Mouse (Mus musculus): ENCODE measurements around the gene D6Ertd527e. TPM values are rescaled to one million over a fixed set of nuclear protein-coding genes. Genes with fewer than 3 reads are reported as not detected.

Gene D6Ertd527e
- polyA plus RNA-seq, 1 experiment: 0.38 TPM

DNA sequence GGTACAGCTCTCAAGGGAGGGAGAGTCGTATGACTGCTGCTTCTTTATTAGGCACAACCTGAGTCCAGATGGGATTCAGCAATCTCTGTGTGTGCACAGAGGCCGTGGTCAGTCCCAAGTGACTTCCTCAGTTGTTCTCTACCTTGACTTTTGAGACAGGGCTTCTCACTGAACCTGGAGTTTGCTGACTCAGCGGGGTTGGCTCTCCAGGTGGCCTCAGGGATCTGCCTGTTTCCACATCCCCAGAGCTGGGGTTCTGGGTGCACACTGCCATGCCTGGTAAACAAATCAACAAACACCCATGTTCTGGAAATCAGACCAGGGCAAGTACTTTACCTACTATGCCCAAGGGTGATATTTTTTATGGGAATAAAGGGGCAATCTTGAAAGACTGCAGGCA is 49.3 kb downstream of the D6Ertd527e start:
- no peak for DNase-seq
- 83% methylated on average over 3 of the region's 3 CpGs for WGBS
- TF ChIP-seq POLR2A (IDR thresholded peaks at IDR 0.05; ENCODE audit: borderline replicate concordance, insufficient read depth, low read length): no peak
- TF ChIP-seq CTCF (IDR thresholded peaks at IDR 0.05; ENCODE audit: borderline replicate concordance, insufficient read depth, low read depth, low read length): no peak
- peaks cover 7% of the 10 kb centered on the region for H3K4me1 ChIP-seq (ENCODE audit: control insufficient read depth, insufficient read depth, low read length)
- no peak overlapping the region for H3K27ac ChIP-seq (ENCODE audit: insufficient read depth, low read length)
- no peak overlapping the region for H3K4me3 ChIP-seq (replicated peaks; ENCODE audit: insufficient read depth, low read depth, low read length)
- no peaks in the 10 kb centered on the region for H3K27me3 ChIP-seq (ENCODE audit: control insufficient read depth, insufficient read depth, low read length)

DNA sequence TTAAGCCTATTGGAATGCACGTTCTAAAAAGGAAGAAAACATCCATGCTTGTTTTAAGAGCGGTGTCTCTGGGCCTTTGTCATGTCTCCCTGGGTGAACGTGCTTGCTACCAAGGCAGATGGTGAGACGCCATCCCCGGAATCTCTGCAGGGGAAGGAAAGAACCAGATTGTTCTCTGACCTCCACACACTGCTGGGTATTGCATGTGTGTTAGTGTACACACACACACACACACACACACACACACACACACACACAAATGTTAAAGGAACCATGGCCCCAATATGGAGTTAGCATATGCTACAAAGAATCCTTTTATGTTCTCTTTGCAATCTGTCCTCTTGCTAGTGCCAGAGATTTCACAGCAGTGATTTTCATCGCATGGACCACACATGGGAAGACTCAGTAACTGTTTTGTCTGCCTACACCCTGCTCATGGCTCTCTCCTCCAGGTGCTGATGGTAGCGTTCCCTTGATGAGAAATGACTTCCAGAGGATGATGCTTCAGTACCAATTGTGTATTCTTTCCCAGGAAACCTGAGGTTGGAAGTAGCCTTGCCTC is 53.6 kb downstream of the D6Ertd527e start:
- H3K4me1 ChIP-seq (ENCODE audit: control insufficient read depth, insufficient read depth, low read length): peaks cover 7% of the 10 kb centered on the region
- no peaks in the 10 kb centered on the region for H3K27me3 ChIP-seq (ENCODE audit: control insufficient read depth, insufficient read depth, low read length)
- H3K4me3 ChIP-seq (replicated peaks; ENCODE audit: insufficient read depth, low read depth, low read length): no peak overlapping the region
- TF ChIP-seq CTCF (IDR thresholded peaks at IDR 0.05; ENCODE audit: borderline replicate concordance, insufficient read depth, low read depth, low read length) (no peak), POLR2A (IDR thresholded peaks at IDR 0.05; ENCODE audit: borderline replicate concordance, insufficient read depth, low read length) (no peak)
- no peak overlapping the region for H3K27ac ChIP-seq (ENCODE audit: insufficient read depth, low read length)
- no peak for DNase-seq
- 36% methylated on average over 7 of the region's 7 CpGs for WGBS

DNA sequence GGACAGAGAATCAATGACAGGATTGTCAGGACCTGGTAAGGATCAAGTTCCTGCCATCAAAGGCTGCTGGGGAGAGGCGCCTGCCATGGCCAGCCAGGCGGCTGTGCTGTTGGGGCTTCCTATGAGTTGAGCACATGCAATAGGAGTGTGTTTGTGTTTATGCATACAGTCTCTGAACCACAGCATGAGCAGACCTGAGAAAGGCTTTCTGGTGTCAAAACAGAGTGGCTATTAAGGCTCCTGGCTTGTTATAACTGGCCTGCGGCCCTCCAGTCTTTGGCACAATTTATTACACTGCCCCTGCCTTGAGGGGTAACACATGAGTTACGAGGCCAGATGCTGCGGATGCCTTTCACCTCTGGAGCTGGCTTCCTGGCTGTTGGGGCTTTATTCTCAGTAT is 55.6 kb downstream of the D6Ertd527e start:
- no peak for DNase-seq
- WGBS: 95% methylated on average over 5 of the region's 5 CpGs
- Histone ChIP-seq H3K27me3 (ENCODE audit: control insufficient read depth, insufficient read depth, low read length) (no peaks in the 10 kb centered on the region), H3K4me1 (ENCODE audit: control insufficient read depth, insufficient read depth, low read length) (peaks cover 7% of the 10 kb centered on the region), H3K27ac (ENCODE audit: insufficient read depth, low read length) (no peak overlapping the region), H3K4me3 (replicated peaks; ENCODE audit: insufficient read depth, low read depth, low read length) (no peak overlapping the region)
- no peak for TF ChIP-seq POLR2A (IDR thresholded peaks at IDR 0.05; ENCODE audit: borderline replicate concordance, insufficient read depth, low read length)
- no peak for TF ChIP-seq CTCF (IDR thresholded peaks at IDR 0.05; ENCODE audit: borderline replicate concordance, insufficient read depth, low read depth, low read length)

GRCm38 (mm10) chr6:87161391-87162263 is 57.1 kb downstream of the D6Ertd527e start:
- no peaks in the 10 kb centered on the region for H3K27me3 ChIP-seq (ENCODE audit: control insufficient read depth, insufficient read depth, low read length)

More at GRCm38 (mm10) chr6:87161391-87162263, 57.1 kb downstream of the D6Ertd527e start:
- 23% methylated on average over 12 of the region's 12 CpGs for WGBS
- H3K4me1 ChIP-seq (ENCODE audit: control insufficient read depth, insufficient read depth, low read length): peaks cover 7% of the 10 kb centered on the region
- TF ChIP-seq POLR2A (IDR thresholded peaks at IDR 0.05; ENCODE audit: borderline replicate concordance, insufficient read depth, low read length) (no peak), CTCF (IDR thresholded peaks at IDR 0.05; ENCODE audit: borderline replicate concordance, insufficient read depth, low read depth, low read length) (no peak)
- H3K27ac ChIP-seq (ENCODE audit: insufficient read depth, low read length): no peak overlapping the region
- no peak overlapping the region for H3K4me3 ChIP-seq (replicated peaks; ENCODE audit: insufficient read depth, low read depth, low read length)
- DNase-seq: no peak

Other genes with a start within 250 kb of the D6Ertd527e start
- gene Nfu1, start 95.5 kb upstream of the D6Ertd527e start, polyA plus RNA-seq (2012; rRNA removed): 130 and 152 TPM in 2 replicates
- gene Gfpt1, start 61.9 kb upstream of the D6Ertd527e start, polyA plus RNA-seq (2012; rRNA removed): 26.4 and 28.7 TPM in 2 replicates
- 8.0 and 8.1 TPM in 2 replicates for gene Antxr1, start 231.1 kb downstream of the D6Ertd527e start, polyA plus RNA-seq (2012; rRNA removed)
- 0.08 and 0.13 TPM in 2 replicates for gene Gkn1, start 246.2 kb downstream of the D6Ertd527e start, polyA plus RNA-seq (2012; rRNA removed)

Measured in cerebellum, adult 2 months (tissue).